Mouse (Mus musculus) bone marrow, adult 2 months (tissue): ENCODE results near the gene Nek9.

Source experiments
- CTCF ChIP-seq: fragments of 200-500 bp; IDR thresholded peaks from 2 replicates; pipeline ENCODE4 v1.5.1; 2011; ENCODE audit warnings: low read length, control low read depth; ENCODE audit not compliant: control insufficient read depth, insufficient read depth
- POLR2A ChIP-seq: fragments of 200-500 bp; IDR thresholded peaks from 2 replicates; pipeline ENCODE4 v1.6.1; 2011; ENCODE audit warnings: low read depth, mild to moderate bottlenecking, control low read depth, low read length, borderline replicate concordance; ENCODE audit not compliant: control insufficient read depth

GRCm38 (mm10) chr12:85256074-85256751 is 82.9 kb downstream of the Nek9 start:
- no peak for TF ChIP-seq CTCF
- TF ChIP-seq POLR2A = no peak
